Mouse (Mus musculus): ENCODE measurements around the gene Ift20.
A peak's percentile ranks its signal among the peaks of the same experiment; 100 is the strongest.

Gene Ift20

DNA sequence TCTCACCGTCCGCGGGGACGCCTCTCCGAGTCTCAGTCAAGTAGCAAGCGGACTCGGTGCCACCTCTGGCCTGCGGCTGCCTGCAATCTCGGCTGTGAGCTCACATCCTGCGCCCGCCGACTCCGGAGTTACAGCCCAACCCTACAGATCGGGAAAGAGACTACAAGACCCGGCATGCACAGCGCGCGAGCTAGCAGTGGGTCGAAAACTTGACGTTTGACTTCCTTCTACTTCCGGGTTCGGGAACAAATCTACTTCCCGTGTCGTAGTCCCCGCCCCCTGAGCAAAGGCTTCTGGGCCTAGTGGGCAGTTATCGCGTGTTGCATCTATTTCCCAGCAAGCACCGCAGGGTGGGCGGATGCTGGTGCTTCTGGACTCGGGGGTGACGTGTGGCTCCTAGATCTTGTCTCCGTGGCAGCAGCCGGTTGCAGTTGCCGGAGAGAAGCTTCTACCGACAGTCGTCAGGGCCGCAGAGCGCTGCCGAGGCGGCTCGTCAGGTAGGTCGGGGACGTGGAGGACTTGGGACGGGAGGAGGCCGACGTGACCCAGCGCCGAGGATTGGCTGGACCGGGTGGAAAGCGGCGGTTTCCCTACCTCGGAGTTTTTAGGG lies at the start of gene Ift20, which contains the start of gene Tnfaip1:
Gene Ift20, plus strand, starts transcription at position 282 of the 610 bp plus-strand sequence.
Gene Tnfaip1, minus strand, starts transcription at position 253 of the 610 bp plus-strand sequence.
- DNase-seq (ENCODE audit: low spot score): peak; percentile 80

- DNase-seq (ENCODE audit: low spot score): peak; percentile 52
These were observed 48.0 kb upstream of the Ift20 start for GRCm38 (mm10) chr11:78488168-78488567.

DNA sequence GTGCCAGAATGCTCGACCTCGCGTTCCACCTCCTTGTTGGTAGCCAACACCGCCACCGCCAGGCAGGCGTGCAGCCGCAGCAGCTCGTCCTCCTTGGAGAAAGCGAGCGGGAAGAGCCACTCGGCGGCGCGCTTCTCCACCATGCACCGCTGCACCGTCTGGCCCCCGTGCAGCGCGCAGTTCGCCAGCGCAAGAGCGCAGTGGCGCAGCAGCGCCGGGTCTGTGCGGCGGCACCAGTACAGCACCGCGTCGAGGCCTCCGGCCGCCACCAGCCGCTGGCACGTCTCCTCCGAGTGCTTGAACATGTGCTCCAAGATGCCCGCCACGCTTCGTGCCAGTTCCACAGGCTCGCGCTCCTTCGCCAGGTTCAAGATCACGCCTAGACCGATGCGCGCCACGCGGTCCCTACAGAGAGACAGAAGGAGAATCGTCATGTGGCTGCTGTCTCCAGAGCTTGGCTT lies 45.4 kb upstream of the Ift20 start:
- DNase-seq (ENCODE audit: low spot score): no peak

GRCm38 (mm10) chr11:78495904-78496303 lies 40.3 kb upstream of the Ift20 start:
- peak; percentile 15 for DNase-seq (ENCODE audit: low spot score)

GRCm38 (mm10) chr11:78497071-78497541 lies 39.1 kb upstream of the Ift20 start:
- DNase-seq (ENCODE audit: low spot score): no peak

GRCm38 (mm10) chr11:78497544-78498522 lies 38.3 kb upstream of the Ift20 start, which contains the start of gene Sarm1:
Gene Sarm1 (minus strand): TSS chr11:78497754.
- DNase-seq (ENCODE audit: low spot score): peak; percentile 49

GRCm38 (mm10) chr11:78499004-78499403 lies 37.2 kb upstream of the Ift20 start, which contains the start of gene Vtn:
Gene Vtn (plus strand): TSS chr11:78499091.
- no peak for DNase-seq (ENCODE audit: low spot score)

DNA sequence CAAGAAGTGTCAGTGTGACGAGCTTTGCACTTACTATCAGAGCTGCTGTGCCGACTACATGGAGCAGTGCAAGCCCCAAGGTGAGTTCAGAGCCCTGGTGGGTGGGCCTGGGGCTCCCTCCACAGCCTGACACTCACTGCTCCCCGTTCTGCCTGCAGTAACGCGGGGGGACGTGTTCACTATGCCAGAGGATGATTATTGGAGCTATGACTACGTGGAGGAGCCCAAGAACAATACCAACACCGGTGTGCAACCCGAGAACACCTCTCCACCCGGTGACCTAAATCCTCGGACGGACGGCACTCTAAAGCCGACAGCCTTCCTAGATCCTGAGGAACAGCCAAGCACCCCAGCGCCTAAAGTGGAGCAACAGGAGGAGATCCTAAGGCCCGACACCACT lies 36.6 kb upstream of the Ift20 start:
- DNase-seq (ENCODE audit: low spot score): no peak

DNA sequence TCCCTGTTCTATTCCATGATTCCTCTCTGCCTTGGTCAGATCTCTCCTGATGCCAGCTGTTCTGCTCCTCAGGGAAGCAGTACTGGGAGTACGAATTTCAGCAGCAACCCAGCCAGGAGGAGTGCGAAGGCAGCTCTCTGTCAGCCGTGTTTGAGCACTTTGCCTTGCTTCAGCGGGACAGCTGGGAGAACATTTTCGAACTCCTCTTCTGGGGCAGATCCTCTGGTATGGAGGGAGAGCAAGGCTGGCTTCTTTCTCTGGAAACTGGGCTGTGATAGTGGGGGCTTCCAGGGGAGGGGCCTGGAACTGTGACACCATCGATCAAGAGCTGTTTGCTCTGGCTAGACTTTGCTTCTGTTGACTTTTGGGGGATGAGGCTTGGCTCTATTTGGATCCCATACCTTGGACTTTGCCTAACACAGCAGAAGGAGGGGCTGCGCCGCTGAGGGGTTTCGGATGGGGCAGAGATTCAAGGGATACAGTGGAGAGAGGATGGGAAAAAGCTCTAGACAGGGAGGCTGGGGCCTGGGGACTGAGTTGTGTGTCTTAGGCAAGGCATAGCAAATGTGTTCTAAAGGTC lies 35.4 kb upstream of the Ift20 start:
- DNase-seq (ENCODE audit: low spot score): no peak

DNA sequence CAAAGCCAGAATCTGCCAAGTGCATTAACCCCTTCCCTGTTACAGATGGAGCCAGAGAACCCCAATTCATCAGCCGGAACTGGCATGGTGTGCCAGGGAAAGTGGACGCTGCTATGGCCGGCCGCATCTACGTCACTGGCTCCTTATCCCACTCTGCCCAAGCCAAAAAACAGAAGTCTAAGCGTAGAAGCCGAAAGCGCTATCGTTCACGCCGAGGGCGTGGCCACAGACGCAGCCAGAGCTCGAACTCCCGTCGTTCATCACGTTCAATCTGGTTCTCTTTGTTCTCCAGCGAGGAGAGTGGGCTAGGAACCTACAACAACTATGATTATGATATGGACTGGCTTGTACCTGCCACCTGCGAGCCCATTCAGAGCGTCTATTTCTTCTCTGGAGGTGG lies 34.6 kb upstream of the Ift20 start:
- no peak for DNase-seq (ENCODE audit: low spot score)

DNA sequence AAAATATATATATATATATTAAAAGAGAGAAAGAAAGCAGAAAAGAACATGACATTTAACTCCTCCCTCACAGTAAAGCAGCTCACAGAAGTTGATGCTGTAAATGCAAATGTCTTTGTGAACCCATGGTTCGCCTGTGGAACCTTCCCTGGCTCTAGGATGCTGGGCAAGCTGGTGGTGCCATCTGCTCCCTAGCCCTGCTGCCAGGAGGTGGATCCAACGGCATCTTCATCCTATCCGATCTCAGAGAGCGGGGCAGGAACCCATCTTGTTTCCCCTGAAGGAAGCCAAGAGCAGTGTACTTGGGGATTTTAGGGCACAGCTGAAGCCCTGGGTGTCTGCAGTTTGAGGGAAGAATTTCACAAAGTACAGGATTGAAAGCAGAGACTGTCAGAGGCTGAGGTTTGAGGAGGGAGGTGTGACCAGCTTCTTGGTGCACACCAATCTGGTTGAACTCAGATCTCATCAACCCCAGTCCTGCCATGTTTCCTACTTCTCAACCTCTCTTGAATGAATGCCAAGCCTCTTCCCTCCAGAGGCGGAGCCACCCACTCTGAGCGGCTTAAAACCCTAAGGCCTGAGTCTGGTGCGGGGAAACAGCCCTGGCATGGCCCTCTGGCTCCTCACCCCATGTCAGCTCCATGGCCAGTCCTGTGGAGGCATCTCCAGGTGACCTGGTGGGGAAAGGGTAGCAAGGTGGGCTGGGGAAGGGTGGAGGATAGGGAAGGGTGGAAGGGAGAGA lies 33.1 kb upstream of the Ift20 start, which contains the start of gene Sebox:
Gene Sebox, plus strand, starts transcription at position 539 of the 742 bp plus-strand sequence.
- no peak for DNase-seq (ENCODE audit: low spot score)

GRCm38 (mm10) chr11:78505430-78505829 lies 30.7 kb upstream of the Ift20 start:
- DNase-seq (ENCODE audit: low spot score): no peak

- no peak for DNase-seq (ENCODE audit: low spot score)
These were observed 27.0 kb upstream of the Ift20 start for GRCm38 (mm10) chr11:78509148-78509547.

DNA sequence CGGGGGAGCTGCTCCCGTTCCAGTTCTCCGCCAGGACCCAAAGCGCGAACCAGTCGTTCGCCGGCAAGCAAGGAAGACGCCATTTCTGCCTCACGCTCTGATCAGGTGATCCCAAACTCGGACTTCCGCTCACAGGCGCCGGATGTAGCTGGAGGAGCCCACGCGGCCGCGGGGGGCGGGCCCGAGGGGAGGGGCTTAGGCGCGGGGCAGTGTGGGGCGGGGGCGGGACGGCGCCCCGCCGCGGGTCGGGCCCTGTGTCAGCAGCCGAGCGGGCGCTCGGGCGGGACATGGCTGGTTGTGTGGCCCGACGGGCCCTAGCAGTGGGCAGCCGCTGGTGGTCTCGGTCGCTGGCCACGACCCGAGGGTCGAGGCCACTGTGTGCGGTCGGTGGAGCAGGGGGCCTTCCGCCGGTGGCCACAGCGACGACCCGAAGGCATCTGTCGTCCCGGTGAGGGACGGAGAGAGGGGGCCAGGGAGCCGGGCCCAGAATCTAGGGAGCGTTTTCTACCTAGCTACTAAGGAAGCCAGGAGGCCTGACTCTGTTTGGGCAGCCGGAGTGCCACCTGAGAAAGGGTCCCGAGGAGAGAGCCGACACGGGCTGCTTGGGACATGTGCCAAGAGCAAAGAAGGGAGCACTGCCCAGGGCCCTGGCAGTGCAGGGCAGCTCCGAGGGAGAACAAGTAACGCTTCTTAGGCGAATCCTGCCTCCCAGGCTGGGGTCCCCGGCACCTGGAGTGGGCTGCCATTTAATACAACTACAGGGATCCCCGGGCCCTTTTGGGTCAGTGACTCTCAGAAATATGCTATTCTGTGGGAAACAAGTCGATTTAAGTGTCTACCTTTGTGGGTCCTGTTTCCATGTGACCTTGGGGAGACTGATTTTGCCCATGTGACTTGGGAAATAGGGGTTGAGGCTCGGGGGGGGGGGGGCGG lies 23.9 kb upstream of the Ift20 start, which contains the start of the genes Tmem199 and Poldip2:
Gene Tmem199, minus strand, starts transcription at position 148 of the 933 bp plus-strand sequence.
Gene Poldip2, plus strand, starts transcription at position 169 of the 933 bp plus-strand sequence.
- DNase-seq (ENCODE audit: low spot score): peak; percentile 62

DNA sequence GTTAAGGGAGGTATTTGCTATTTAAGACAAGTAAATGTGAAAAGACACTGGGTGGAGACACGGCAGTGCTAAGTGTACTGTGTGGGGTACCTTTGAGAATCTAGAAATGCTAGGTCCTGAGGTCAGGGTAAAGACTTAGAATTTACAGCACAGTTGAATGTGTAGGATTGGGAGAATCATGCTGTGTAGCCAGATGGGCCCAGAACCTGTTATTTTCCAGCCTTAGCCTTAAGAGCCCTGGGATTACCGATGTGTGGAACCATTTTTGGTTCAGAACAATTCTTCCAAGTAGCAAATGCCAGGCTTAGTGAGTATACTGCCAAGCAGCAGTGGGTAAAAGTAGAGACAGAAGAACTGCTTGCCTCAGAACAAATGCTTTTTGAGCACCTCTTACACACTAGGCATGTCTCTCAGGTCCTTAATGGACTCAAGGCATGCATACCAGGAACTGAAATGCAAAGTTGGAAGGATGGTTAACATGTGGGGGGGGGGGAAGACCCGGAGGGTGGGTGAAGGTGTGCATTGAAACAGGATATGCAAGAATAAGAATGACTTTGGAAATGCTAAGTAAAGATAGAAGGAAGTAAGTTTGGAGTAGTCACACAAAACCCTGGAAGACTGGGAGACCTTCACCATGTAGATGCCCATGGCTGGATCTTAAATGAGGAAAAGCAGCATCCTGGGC lies 22.9 kb upstream of the Ift20 start:
- no peak for DNase-seq (ENCODE audit: low spot score)

DNA sequence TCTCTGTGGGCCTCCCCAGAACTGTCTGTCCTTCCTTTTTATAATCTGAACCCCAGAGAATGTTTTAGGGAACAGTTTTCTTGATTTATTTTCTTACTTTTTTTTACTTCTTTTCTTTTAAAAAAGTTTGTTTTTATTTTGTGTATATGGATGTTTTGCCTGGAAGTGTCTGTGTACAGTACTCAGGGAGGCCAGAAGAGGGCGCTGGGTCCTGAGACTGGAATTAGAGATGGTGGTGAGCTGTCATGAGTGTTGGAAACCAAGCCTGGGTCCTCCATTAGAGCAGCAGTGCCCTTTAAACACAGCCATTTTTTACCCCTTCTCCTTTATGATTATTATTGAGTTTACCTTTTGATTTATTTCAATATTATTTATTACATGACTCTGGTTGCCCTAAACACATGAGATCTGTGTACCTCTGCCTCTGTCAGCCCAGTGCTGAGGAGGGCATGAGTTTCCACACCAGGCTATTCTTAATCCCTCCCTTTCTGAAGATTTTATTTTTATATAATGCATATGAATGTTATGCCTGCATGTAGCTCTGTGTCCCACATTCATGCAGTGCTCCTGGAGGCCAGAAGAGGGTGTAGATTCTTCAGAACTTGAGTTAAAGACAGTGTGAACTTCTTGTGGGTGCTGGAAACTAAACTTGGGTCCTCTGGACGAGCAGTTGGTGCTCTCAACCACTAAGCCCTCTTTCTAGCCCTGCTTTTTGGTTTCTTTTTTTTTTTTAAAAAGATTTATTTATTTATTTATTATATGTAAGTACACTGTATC lies 20.4 kb upstream of the Ift20 start:
- DNase-seq (ENCODE audit: low spot score): no peak

GRCm38 (mm10) chr11:78518931-78519330 lies 17.2 kb upstream of the Ift20 start:
- DNase-seq (ENCODE audit: low spot score): no peak

DNA sequence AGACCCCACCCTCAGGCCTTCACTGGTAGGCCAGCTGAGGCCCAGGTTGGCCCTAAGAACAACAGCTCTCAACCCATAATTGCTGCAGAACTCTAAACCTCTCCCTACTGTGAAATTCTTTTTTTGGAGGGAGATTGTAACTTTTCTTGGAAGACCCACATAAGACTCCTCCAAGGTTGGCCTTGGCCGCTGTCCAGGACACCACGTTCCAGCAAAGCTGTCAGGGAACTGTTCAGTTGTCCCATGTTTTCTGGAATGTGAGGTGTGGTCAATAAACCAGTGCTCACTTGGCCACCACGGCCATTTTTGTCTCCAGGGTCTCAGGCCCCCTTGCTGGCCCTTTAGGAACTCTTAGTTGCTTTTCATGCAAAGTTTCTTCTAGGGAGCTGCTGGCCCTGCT lies 14.3 kb upstream of the Ift20 start:
- DNase-seq (ENCODE audit: low spot score): no peak
